Mouse (Mus musculus) E14TG2a.4 (cell line): ENCODE measurements at regions not wholly inside any gene's neighbourhood (a gene's known extent, or its start where the extent isn't known, plus 50 kb on each side); places are given as distances from the start of the nearest gene placed in this dataset.

Source experiments
- CTCF ChIP-seq: conservative IDR thresholded peaks from 2 replicates; pipeline ENCODE4 v1.5.1; 2014; ENCODE audit warnings: low read length
- NANOG ChIP-seq: IDR thresholded peaks from 2 replicates; pipeline ENCODE4 v1.6.1; 2014; ENCODE audit warnings: borderline replicate concordance, low read length, mixed read lengths
- POU5F1 ChIP-seq: IDR thresholded peaks from 2 replicates; pipeline ENCODE4 v1.6.1; 2014; ENCODE audit warnings: low read length, borderline replicate concordance

GRCm38 (mm10) chr1:158163411-158163810 lies 192.7 kb downstream of the Brinp2 start:
- TF ChIP-seq CTCF (no peak), POU5F1 (no peak), NANOG (no peak)
